Mouse (Mus musculus): ENCODE measurements around the gene Havcr2.
"Not testable (repeated sequence)": the region's sequence is repeated elsewhere in the genome, so short reads cannot be mapped to it uniquely, and the experiment has no call there.

Havcr2 gene

GRCm38 (mm10) chr11:46461931-46462330, 7.2 kb downstream of the Havcr2 start:
- DNase-seq: no peak

- no peak for DNase-seq
Observed at GRCm38 (mm10) chr11:46466878-46467277, 12.1 kb downstream of the Havcr2 start.

- DNase-seq: no peak
Observed at GRCm38 (mm10) chr11:46474220-46474619, 19.5 kb downstream of the Havcr2 start.

GRCm38 (mm10) chr11:46479311-46479710, 24.6 kb downstream of the Havcr2 start:
- no peak for DNase-seq

- peak; percentile 74 for DNase-seq
Observed at GRCm38 (mm10) chr11:46480517-46480916, 25.8 kb downstream of the Havcr2 start.

GRCm38 (mm10) chr11:46488231-46488630, 33.5 kb downstream of the Havcr2 start:
- DNase-seq: no peak

GRCm38 (mm10) chr11:46488650-46489049, 33.9 kb downstream of the Havcr2 start:
- peak; percentile 53 for DNase-seq

- no peak for DNase-seq
Observed at GRCm38 (mm10) chr11:46507146-46507545, 52.4 kb downstream of the Havcr2 start.

- DNase-seq: no peak
Observed at GRCm38 (mm10) chr11:46509900-46510299, 55.2 kb downstream of the Havcr2 start.

- DNase-seq: not testable (repeated sequence)
Observed at GRCm38 (mm10) chr11:46521341-46521740, 66.6 kb downstream of the Havcr2 start.

GRCm38 (mm10) chr11:46522719-46523118, 68.0 kb downstream of the Havcr2 start:
- no peak for DNase-seq

- DNase-seq: no peak
Observed at GRCm38 (mm10) chr11:46523912-46524311, 69.2 kb downstream of the Havcr2 start, which contains the start of gene Gm12169. Gene Gm12169, plus strand, starts transcription at chr11:46524212.

GRCm38 (mm10) chr11:46530149-46530548, 75.4 kb downstream of the Havcr2 start:
- DNase-seq: no peak
